Mouse (Mus musculus) stomach, embryonic 14.5 days (tissue): Measurements from ENCODE around the gene Kdsr. TPM values are rescaled to one million over a fixed set of nuclear protein-coding genes. Genes with fewer than 3 reads are reported as not detected.

Experiments
- ATAC-seq: fragments of 200-750 bp; cut with Nextera tagmentation; 2 replicates; pipeline ENCODE4 v1.8.0; 2017; ENCODE audit warnings: low read depth, moderate TSS enrichment; ENCODE audit not compliant: insufficient number of reproducible peaks, insufficient read depth, low FRiP score
- H3K27ac ChIP-seq: fragments of 300-500 bp; sonication (generic); 2 replicates; pipeline ENCODE4 v1.5.1; 2014; ENCODE audit warnings: mild to moderate bottlenecking, low read length, moderate library complexity, mixed read lengths
- H3K27me3 ChIP-seq: fragments of 300-500 bp; sonication (generic); 2 replicates; pipeline ENCODE4 v1.6.1; 2014; ENCODE audit warnings: low read length, control low read depth, mixed read lengths; ENCODE audit not compliant: control insufficient read depth, insufficient read depth
- H3K36me3 ChIP-seq: fragments of 300-500 bp; sonication (generic); 2 replicates; pipeline ENCODE4 v1.6.1; 2014; ENCODE audit warnings: mild to moderate bottlenecking, control low read depth, low read length, moderate library complexity, mixed read lengths; ENCODE audit not compliant: control insufficient read depth, insufficient read depth
- H3K4me1 ChIP-seq: fragments of 300-500 bp; sonication (generic); 2 replicates; pipeline ENCODE4 v1.6.1; 2014; ENCODE audit warnings: low read length, control low read depth, mixed read lengths; ENCODE audit not compliant: control insufficient read depth, insufficient read depth
- H3K4me2 ChIP-seq: fragments of 300-500 bp; sonication (generic); replicated peaks from 2 replicates; pipeline ENCODE4 v1.6.1; 2014; ENCODE audit warnings: low read depth, low read length, control low read depth
- H3K4me3 ChIP-seq: fragments of 300-500 bp; sonication (generic); 2 replicates; pipeline ENCODE4 v1.5.1; 2014; ENCODE audit warnings: low read depth, low read length, control low read depth
- H3K9ac ChIP-seq: fragments of 300-500 bp; sonication (generic); replicated peaks from 2 replicates; pipeline ENCODE4 v1.6.1; 2014; ENCODE audit warnings: low read depth, mild to moderate bottlenecking, control low read depth, low read length, moderate library complexity, mixed read lengths
- H3K9me3 ChIP-seq: fragments of 300-500 bp; sonication (generic); 2 replicates; pipeline ENCODE4 v1.6.1; 2016; ENCODE audit warnings: low read depth, low read length, control low read depth; ENCODE audit not compliant: control insufficient read depth
- WGBS: fragments of 180-500 bp; shearing (Covaris S2); extraction: QIAGEN DNeasy Blood & Tissue Kit; methylation state at CpG from one replicate; pipeline ENCODE4 v1.1.7; 2014; 5-methylcytosine and 5-hydroxymethylcytosine counted together
- polyA plus RNA-seq: library from polyadenylated mRNA; unstranded; fragments of >200 nt; fragmentation: Nextera tagmentation; extraction: Ambion mirVana; gene quantifications from 2 replicates; pipeline ENCODE4 v1.2.1, GENCODE M21; 2014

Kdsr gene
- polyA plus RNA-seq, 1 experiment from 2014 or later: 18.4 TPM

- peak overlapping the region; percentile 79 for H3K4me3 ChIP-seq
- peak overlapping the region; percentile 98 for H3K4me2 ChIP-seq
- no peaks in the 10 kb centered on the region for H3K36me3 ChIP-seq
- no peaks in the 10 kb centered on the region for H3K9me3 ChIP-seq
- H3K27ac ChIP-seq: no peak overlapping the region
- no peak for ATAC-seq
- 56% methylated on average over 12 of the region's 12 CpGs for WGBS
- H3K4me1 ChIP-seq: peaks cover 20% of the 10 kb centered on the region; the same call in 1 of the 2 replicates
- no peak overlapping the region for H3K9ac ChIP-seq
- no peaks in the 10 kb centered on the region for H3K27me3 ChIP-seq
These were observed 48.0 kb downstream of the Kdsr start for GRCm38 (mm10) chr1:106711356-106712125.

GRCm38 (mm10) chr1:106710202-106710601, 49.3 kb downstream of the Kdsr start:
- WGBS: 78% methylated on average over 7 of the region's 7 CpGs

GRCm38 (mm10) chr1:106707036-106707880, 52.3 kb downstream of the Kdsr start:
- no peak overlapping the region for H3K4me2 ChIP-seq
- H3K9ac ChIP-seq: no peak overlapping the region
- WGBS: 77% methylated on average over 6 of the region's 6 CpGs
- H3K27ac ChIP-seq: no peak overlapping the region
- H3K4me3 ChIP-seq: no peak overlapping the region
- H3K4me1 ChIP-seq: peaks cover 14% of the 10 kb centered on the region; the same call in 1 of the 2 replicates
- H3K9me3 ChIP-seq: no peaks in the 10 kb centered on the region
- ATAC-seq: no peak
- no peaks in the 10 kb centered on the region for H3K27me3 ChIP-seq
- no peaks in the 10 kb centered on the region for H3K36me3 ChIP-seq

More at GRCm38 (mm10) chr1:106710202-106710601, 49.3 kb downstream of the Kdsr start:
- H3K4me2 ChIP-seq: peak overlapping the region; percentile 29; the same call in 1 of the 2 replicates
- H3K4me3 ChIP-seq: no peak overlapping the region
- no peaks in the 10 kb centered on the region for H3K36me3 ChIP-seq
- no peak overlapping the region for H3K9ac ChIP-seq
- peaks cover 20% of the 10 kb centered on the region; the same call in 1 of the 2 replicates for H3K4me1 ChIP-seq
- no peak for ATAC-seq
- H3K27ac ChIP-seq: no peak overlapping the region
- H3K27me3 ChIP-seq: no peaks in the 10 kb centered on the region
- no peaks in the 10 kb centered on the region for H3K9me3 ChIP-seq

- no peak for ATAC-seq
These were observed 56.3 kb downstream of the Kdsr start for GRCm38 (mm10) chr1:106703183-106703582.

GRCm38 (mm10) chr1:106702471-106703175, 56.9 kb downstream of the Kdsr start:
- Histone ChIP-seq H3K27ac (no peak overlapping the region), H3K9me3 (no peaks in the 10 kb centered on the region)
- 48% methylated on average over 4 of the region's 4 CpGs for WGBS

More at GRCm38 (mm10) chr1:106703183-106703582, 56.3 kb downstream of the Kdsr start:
- Histone ChIP-seq H3K27ac (no peak overlapping the region), H3K9me3 (no peaks in the 10 kb centered on the region), H3K36me3 (no peaks in the 10 kb centered on the region), H3K27me3 (no peaks in the 10 kb centered on the region), H3K9ac (no peak overlapping the region), H3K4me2 (no peak overlapping the region), H3K4me3 (no peak overlapping the region), H3K4me1 (no peaks in the 10 kb centered on the region)
- 47% methylated on average over 3 of the region's 3 CpGs for WGBS

GRCm38 (mm10) chr1:106700520-106701114, 58.9 kb downstream of the Kdsr start:
- whole genome bisulfite sequencing: 89% methylated on average over 9 of the region's 9 CpGs

More at GRCm38 (mm10) chr1:106702471-106703175, 56.9 kb downstream of the Kdsr start:
- ATAC-seq: no peak
- Histone ChIP-seq H3K27me3 (no peaks in the 10 kb centered on the region), H3K36me3 (no peaks in the 10 kb centered on the region), H3K4me1 (no peaks in the 10 kb centered on the region), H3K4me2 (no peak overlapping the region), H3K4me3 (no peak overlapping the region), H3K9ac (no peak overlapping the region)

GRCm38 (mm10) chr1:106696472-106696871, 63.1 kb downstream of the Kdsr start:
- no peak overlapping the region for H3K4me3 ChIP-seq
- H3K36me3 ChIP-seq: no peaks in the 10 kb centered on the region
- H3K27me3 ChIP-seq: no peaks in the 10 kb centered on the region
- no peak overlapping the region for H3K4me2 ChIP-seq
- no peak for ATAC-seq
- H3K27ac ChIP-seq: no peak overlapping the region
- H3K4me1 ChIP-seq: no peaks in the 10 kb centered on the region
- WGBS: 83% methylated on average over 5 of the region's 5 CpGs
- no peak overlapping the region for H3K9ac ChIP-seq
- no peaks in the 10 kb centered on the region for H3K9me3 ChIP-seq

More at GRCm38 (mm10) chr1:106700520-106701114, 58.9 kb downstream of the Kdsr start:
- H3K4me3 ChIP-seq: no peak overlapping the region
- no peak overlapping the region for H3K4me2 ChIP-seq
- no peak overlapping the region for H3K9ac ChIP-seq
- ATAC-seq: no peak
- H3K27ac ChIP-seq: no peak overlapping the region
- H3K4me1 ChIP-seq: no peaks in the 10 kb centered on the region
- no peaks in the 10 kb centered on the region for H3K36me3 ChIP-seq
- no peaks in the 10 kb centered on the region for H3K9me3 ChIP-seq
- no peaks in the 10 kb centered on the region for H3K27me3 ChIP-seq

GRCm38 (mm10) chr1:106695649-106696048, 63.9 kb downstream of the Kdsr start:
- H3K27me3 ChIP-seq: no peaks in the 10 kb centered on the region
- no peak overlapping the region for H3K4me3 ChIP-seq
- H3K4me2 ChIP-seq: no peak overlapping the region
- no peaks in the 10 kb centered on the region for H3K9me3 ChIP-seq
- no peaks in the 10 kb centered on the region for H3K4me1 ChIP-seq
- ATAC-seq: no peak
- H3K36me3 ChIP-seq: no peaks in the 10 kb centered on the region
- no peak overlapping the region for H3K27ac ChIP-seq
- 81% methylated on average over 4 of the region's 4 CpGs for WGBS
- H3K9ac ChIP-seq: no peak overlapping the region
